Mouse (Mus musculus) embryonic facial prominence, embryonic 11.5 days (tissue): ENCODE measurements at regions not wholly inside any gene's neighbourhood (a gene's known extent, or its start where the extent isn't known, plus 50 kb on each side); places are given as distances from the start of the nearest gene placed in this dataset.

Experiments
- ATAC-seq: fragments of 200-750 bp; cut with Nextera tagmentation; replicated peaks from 2 replicates; pipeline ENCODE4 v1.8.0; 2017; ENCODE audit warnings: low read depth; ENCODE audit not compliant: insufficient number of reproducible peaks, low FRiP score, low TSS enrichment
- DNase-seq: peaks from one replicate; pipeline ENCODE4 v3.0.0-alpha.2; 2015; ENCODE audit warnings: low spot score
- H3K27ac ChIP-seq: fragments of 300-500 bp; sonication (generic); replicated peaks from 2 replicates; pipeline ENCODE4 v1.5.1; 2014; ENCODE audit warnings: mild to moderate bottlenecking, low read depth, low read length, control low read depth
- H3K27me3 ChIP-seq: fragments of 300-500 bp; sonication (generic); 2 replicates; pipeline ENCODE4 v1.6.1; 2014; ENCODE audit warnings: mild to moderate bottlenecking, low read length, moderate library complexity, mixed read lengths; ENCODE audit not compliant: control insufficient read depth, insufficient read depth
- H3K36me3 ChIP-seq: fragments of 300-500 bp; sonication (generic); replicated peaks from 2 replicates; pipeline ENCODE4 v1.6.1; 2014; ENCODE audit warnings: low read depth, mild to moderate bottlenecking, low read length, moderate library complexity, mixed read lengths; ENCODE audit not compliant: control insufficient read depth, insufficient read depth
- H3K4me1 ChIP-seq: fragments of 300-500 bp; sonication (generic); 2 replicates; pipeline ENCODE4 v1.6.1; 2014; ENCODE audit warnings: low read length, mixed read lengths; ENCODE audit not compliant: control insufficient read depth, insufficient read depth
- H3K4me2 ChIP-seq: fragments of 300-500 bp; sonication (generic); 2 replicates; pipeline ENCODE4 v1.6.1; 2014; ENCODE audit warnings: low read depth, mild to moderate bottlenecking, control low read depth, low read length, moderate library complexity
- H3K4me3 ChIP-seq: fragments of 300-500 bp; sonication (generic); 2 replicates; pipeline ENCODE4 v1.5.1; 2014; ENCODE audit warnings: low read depth, low read length, control low read depth
- H3K9ac ChIP-seq: fragments of 300-500 bp; sonication (generic); replicated peaks from 2 replicates; pipeline ENCODE4 v1.6.1; 2014; ENCODE audit warnings: mild to moderate bottlenecking, control low read depth, low read length
- H3K9me3 ChIP-seq: fragments of 300-500 bp; sonication (generic); replicated peaks from 2 replicates; pipeline ENCODE4 v1.6.1; 2016; ENCODE audit warnings: mild to moderate bottlenecking, low read length, inconsistent platforms, mixed read lengths; ENCODE audit not compliant: control insufficient read depth
- WGBS: fragments of 180-500 bp; shearing (Covaris S2); extraction: QIAGEN DNeasy Blood & Tissue Kit; methylation state at CpG from one replicate; pipeline ENCODE4 v1.1.7; 2014; 5-methylcytosine and 5-hydroxymethylcytosine counted together

DNA sequence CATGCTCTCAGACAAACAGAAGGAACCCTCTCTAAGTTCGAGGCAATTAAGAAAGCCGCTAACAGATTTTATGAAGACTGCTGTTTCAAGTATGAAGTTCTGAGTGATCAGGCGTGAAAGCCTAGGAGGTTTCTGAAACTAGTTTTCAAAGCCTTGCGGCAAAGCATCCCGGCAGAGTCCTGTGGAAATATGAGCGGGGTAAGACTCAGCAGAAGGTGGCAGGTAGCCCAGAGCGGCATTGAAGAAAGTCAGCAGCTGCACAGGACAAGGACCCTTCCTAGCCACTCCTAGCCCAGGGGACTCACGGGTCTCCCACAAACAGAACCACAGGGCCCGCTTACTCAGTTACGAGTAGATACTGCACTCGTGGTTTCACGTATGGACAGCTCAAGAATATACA, 54.8 kb upstream of the Zfp280d start:
- ATAC-seq (no peak), DNase-seq (no peak)
- Histone ChIP-seq H3K36me3 (no peaks in the 10 kb centered on the region), H3K4me3 (no peak overlapping the region), H3K4me1 (no peaks in the 10 kb centered on the region), H3K9ac (no peak overlapping the region), H3K27me3 (no peaks in the 10 kb centered on the region), H3K9me3 (peaks cover 3% of the 10 kb centered on the region; the same call in 1 of the 2 replicates), H3K27ac (no peak overlapping the region), H3K4me2 (no peak overlapping the region)
- 89% methylated on average over 12 of the region's 12 CpGs for WGBS

DNA sequence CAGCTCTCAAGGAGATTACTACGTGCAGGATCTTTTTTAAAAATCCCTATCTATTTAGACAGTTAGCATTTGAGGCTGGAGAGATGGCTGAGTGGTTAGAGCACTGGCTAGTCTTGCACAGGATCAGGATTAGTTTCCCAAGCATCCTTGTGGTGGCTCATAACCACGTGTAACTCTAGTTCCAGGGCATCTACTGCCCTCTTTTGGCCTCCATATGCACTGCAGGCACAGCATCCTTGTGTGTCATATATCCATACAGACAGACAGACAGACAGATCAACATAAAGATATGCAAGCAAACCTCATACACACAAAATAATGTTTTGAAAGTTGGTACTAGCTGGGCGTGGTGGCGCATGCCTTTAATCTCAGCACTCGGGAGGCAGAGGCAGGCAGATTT, 53.3 kb upstream of the Zfp280d start:
- H3K27ac ChIP-seq = no peak overlapping the region
- 78% methylated on average over 5 of the region's 5 CpGs for WGBS
- ATAC-seq = no peak
- H3K4me1 ChIP-seq = no peaks in the 10 kb centered on the region
- no peak overlapping the region for H3K9ac ChIP-seq
- DNase-seq = peak; percentile 19
- H3K4me2 ChIP-seq = no peak overlapping the region
- no peaks in the 10 kb centered on the region for H3K27me3 ChIP-seq
- peaks cover 3% of the 10 kb centered on the region; the same call in 1 of the 2 replicates for H3K9me3 ChIP-seq
- no peaks in the 10 kb centered on the region for H3K36me3 ChIP-seq
- no peak overlapping the region for H3K4me3 ChIP-seq
